8 mouse cellular contexts compared by ENCODE assay signal in the genomic region with DNA sequence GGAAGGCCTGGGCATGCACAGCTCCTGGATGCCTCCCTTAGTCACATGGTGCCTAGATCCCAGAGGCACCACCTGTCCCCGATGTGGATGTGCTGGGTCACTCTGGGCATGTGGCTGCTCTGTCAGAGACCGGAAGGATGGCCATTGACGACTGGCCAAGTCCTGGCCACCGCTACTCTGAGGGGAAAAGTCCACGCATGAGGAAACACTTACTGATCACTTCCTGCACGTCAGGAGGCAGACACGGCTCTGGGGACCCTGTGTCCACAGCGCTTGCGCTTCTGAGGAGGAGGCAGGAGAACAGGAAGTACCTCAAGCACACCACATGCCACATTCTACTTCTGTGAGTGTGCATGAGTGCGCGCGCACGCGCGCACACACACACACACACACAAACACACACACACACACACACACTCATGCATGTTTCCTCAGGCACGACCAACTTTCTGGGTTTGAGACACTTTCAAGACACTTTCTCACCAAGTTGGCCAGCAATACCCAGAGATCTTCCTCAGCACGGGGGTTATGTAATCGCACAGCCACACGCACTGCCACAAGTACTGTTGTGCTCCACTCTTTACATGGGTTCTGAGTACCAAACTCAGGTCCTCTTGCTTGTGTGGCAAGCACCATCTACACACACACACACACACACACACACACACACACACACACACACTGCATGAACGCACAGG.
DNase-seq lines count a peak whose midpoint lies in the region; ATAC-seq and TF ChIP-seq lines count a peak whose summit lies in the region.

No protein-coding gene starts in this region.

- no peak overlapping the region for H3K4me2 ChIP-seq in heart, postnatal 0 days (ENCODE audit: low read depth, low read length)
- H3K4me2 ChIP-seq in liver, embryonic 15.5 days, result peak overlapping the region; percentile 25
- no peak overlapping the region for H3K4me2 ChIP-seq in midbrain, embryonic 14.5 days (ENCODE audit: low read length)

- TF ChIP-seq EP300 in heart, postnatal 0 days (IDR thresholded peaks at IDR 0.05; ENCODE audit: low read depth), result no peak

- no peaks in the 10 kb centered on the region for H3K27me3 ChIP-seq in heart, postnatal 0 days (ENCODE audit: control insufficient read depth, insufficient read depth, low read length)
- no peaks in the 10 kb centered on the region for H3K27me3 ChIP-seq in liver, embryonic 15.5 days
- no peaks in the 10 kb centered on the region for H3K27me3 ChIP-seq in spleen, adult 2 months (ENCODE audit: control insufficient read depth, insufficient read depth, low read length)
- H3K27me3 ChIP-seq in midbrain, embryonic 14.5 days (ENCODE audit: control insufficient read depth, insufficient read depth, low read length), result no peaks in the 10 kb centered on the region

- ATAC-seq in heart, postnatal 0 days (ENCODE audit: insufficient read depth, low read depth), result no peak
- peak; percentile 38 for ATAC-seq in liver, embryonic 15.5 days (ENCODE audit: insufficient read depth)
- no peak for ATAC-seq in midbrain, embryonic 14.5 days (ENCODE audit: low FRiP score, low TSS enrichment)

- TF ChIP-seq CTCF in heart, postnatal 0 days (IDR thresholded peaks at IDR 0.05; ENCODE audit: low read depth), result no peak
- no peak for TF ChIP-seq CTCF in spleen, adult 2 months (IDR thresholded peaks at IDR 0.05; ENCODE audit: extremely low read depth, insufficient read depth, insufficient read length, insufficient replicate concordance)

- H3K4me1 ChIP-seq in heart, postnatal 0 days (ENCODE audit: control insufficient read depth, insufficient read depth), result peaks cover 8% of the 10 kb centered on the region; the same call in 1 of the 2 replicates
- H3K4me1 ChIP-seq in liver, embryonic 15.5 days (replicated peaks), result peaks cover 47% of the 10 kb centered on the region
- H3K4me1 ChIP-seq in spleen, adult 2 months (ENCODE audit: control insufficient read depth, insufficient read depth, insufficient read length), result peaks cover 22% of the 10 kb centered on the region
- peaks cover 9% of the 10 kb centered on the region; the same call in 1 of the 2 replicates for H3K4me1 ChIP-seq in midbrain, embryonic 14.5 days (ENCODE audit: control insufficient read depth, insufficient read depth, low read length)

- peak; percentile 71 for DNase-seq in adrenal gland, adult 2 months
- DNase-seq in adrenal gland, adult 18-20 months (ENCODE audit: low spot score in 2 of 2), result no peak
- DNase-seq in adrenal gland, postnatal 10 days, result peak; percentile 50
- peak; percentile 53 for DNase-seq in heart, postnatal 0 days (ENCODE audit: low spot score)
- DNase-seq in spleen, adult 2 months (ENCODE audit: low read depth in 1 of 2, low spot score in 2 of 2), result peak; percentile 68 to 89
- no peak for DNase-seq in layer of hippocampus, postnatal 14 days (ENCODE audit: low spot score in 2 of 2)
- no peak for DNase-seq in midbrain, embryonic 14.5 days

- peak overlapping the region; percentile 32; the same call in 1 of the 2 replicates for H3K27ac ChIP-seq in heart, postnatal 0 days (ENCODE audit: low read depth)
- H3K27ac ChIP-seq in liver, embryonic 15.5 days (replicated peaks), result peak overlapping the region; percentile 45; the same call in 1 of the 2 replicates
- peak overlapping the region; percentile 74 for H3K27ac ChIP-seq in spleen, adult 2 months (ENCODE audit: insufficient read depth, low read length)
- H3K27ac ChIP-seq in midbrain, embryonic 14.5 days (replicated peaks; ENCODE audit: low read depth, low read length), result no peak overlapping the region

- no peak for TF ChIP-seq POLR2A in spleen, adult 2 months (IDR thresholded peaks at IDR 0.05; ENCODE audit: low read depth, low read length)

- no peak overlapping the region for H3K4me3 ChIP-seq in heart, postnatal 0 days (ENCODE audit: low read depth, low read length)
- H3K4me3 ChIP-seq in liver, embryonic 15.5 days (replicated peaks), result no peak overlapping the region
- H3K4me3 ChIP-seq in spleen, adult 2 months (ENCODE audit: extremely low read depth, insufficient read depth, insufficient read length), result peak overlapping the region; percentile 27; the same call in 1 of the 2 replicates
- no peak overlapping the region for H3K4me3 ChIP-seq in midbrain, embryonic 14.5 days (replicated peaks; ENCODE audit: low read depth, low read length)

- no peaks in the 10 kb centered on the region for H3K9me3 ChIP-seq in heart, postnatal 0 days (replicated peaks; ENCODE audit: control insufficient read depth, low read length)
- H3K9me3 ChIP-seq in liver, embryonic 15.5 days (replicated peaks), result no peaks in the 10 kb centered on the region
- H3K9me3 ChIP-seq in midbrain, embryonic 14.5 days (ENCODE audit: control insufficient read depth, low read length), result no peaks in the 10 kb centered on the region

- 65% methylated on average over 20 of the region's 20 CpGs for WGBS in heart, postnatal 0 days
- 47% methylated on average over 20 of the region's 20 CpGs for WGBS in liver, embryonic 15.5 days (ENCODE audit: insufficient replicate concordance)
- WGBS in spleen, adult 2 months, result 13% methylated on average over 20 of the region's 20 CpGs
- WGBS in midbrain, embryonic 14.5 days, result 80% methylated on average over 20 of the region's 20 CpGs

- no peak overlapping the region for H3K9ac ChIP-seq in heart, postnatal 0 days (replicated peaks; ENCODE audit: low read depth, low read length)
- no peak overlapping the region for H3K9ac ChIP-seq in liver, embryonic 15.5 days
- no peak overlapping the region for H3K9ac ChIP-seq in midbrain, embryonic 14.5 days (replicated peaks; ENCODE audit: low read length)

- no peaks in the 10 kb centered on the region for H3K36me3 ChIP-seq in heart, postnatal 0 days (replicated peaks; ENCODE audit: control insufficient read depth, insufficient read depth, low read length)
- no peaks in the 10 kb centered on the region for H3K36me3 ChIP-seq in liver, embryonic 15.5 days (replicated peaks)
- no peaks in the 10 kb centered on the region for H3K36me3 ChIP-seq in spleen, adult 2 months (ENCODE audit: control insufficient read depth, insufficient read depth, low read length)
- no peaks in the 10 kb centered on the region for H3K36me3 ChIP-seq in midbrain, embryonic 14.5 days (ENCODE audit: control insufficient read depth, insufficient read depth, low read length)

Comparison
In these comparisons a context has a peak if more than half of its experiments do, and no peak if none do; other contexts are left out.
1. DNase-seq: peak in adrenal gland, adult 2 months (single experiment), adrenal gland, postnatal 10 days (single experiment), heart, postnatal 0 days (single experiment) and spleen, adult 2 months (2 of 2); none in adrenal gland, adult 18-20 months (0 of 2), layer of hippocampus, postnatal 14 days (0 of 2) and midbrain, embryonic 14.5 days (single experiment).